Mouse (Mus musculus) testis, adult 2 months (tissue): Measurements from ENCODE around the gene Rexo4.

Experiments used
- CTCF ChIP-seq: fragments of 200-500 bp; IDR thresholded peaks from 2 replicates; pipeline ENCODE4 v1.5.1; 2012; ENCODE audit warnings: low read depth, mild to moderate bottlenecking, inconsistent platforms, low read length, moderate library complexity; ENCODE audit not compliant: control insufficient read depth, insufficient read depth, insufficient replicate concordance
- POLR2A ChIP-seq: fragments of 200-500 bp; IDR thresholded peaks from 2 replicates; pipeline ENCODE4 v1.6.1; 2012; ENCODE audit warnings: low read depth, mild to moderate bottlenecking, inconsistent platforms, low read length, moderate library complexity; ENCODE audit not compliant: control insufficient read depth

DNA sequence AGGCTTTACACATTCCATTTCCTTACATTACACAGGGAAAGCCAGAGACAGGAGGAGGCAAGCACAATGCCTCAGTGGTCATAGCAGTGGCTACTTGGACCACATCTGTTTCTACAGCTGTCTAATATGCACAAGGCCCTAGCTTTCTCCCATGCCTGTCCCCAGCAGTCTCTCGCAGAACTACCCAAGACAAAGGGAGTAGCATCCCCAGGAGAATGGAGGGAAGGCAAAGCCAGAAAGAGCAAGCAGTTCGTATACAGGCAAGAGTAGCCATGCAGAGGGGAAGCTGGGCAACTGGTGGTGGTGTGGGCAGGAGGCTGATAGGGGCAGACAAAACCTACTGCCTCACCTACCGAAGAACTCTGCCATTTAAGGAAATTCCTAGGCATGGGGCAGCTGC is 57.8 kb downstream of the Rexo4 start:
- TF ChIP-seq CTCF = no peak
- TF ChIP-seq POLR2A = no peak
